Mouse (Mus musculus) liver, embryonic 14.5 days (tissue): ENCODE data around the gene Arid1b. TPM values are rescaled to one million over a fixed set of nuclear protein-coding genes. Genes with fewer than 3 reads are reported as not detected.

ENCODE experiments used
- ATAC-seq: fragments of 200-750 bp; cut with Nextera tagmentation; 2 replicates; pipeline ENCODE4 v1.8.0; 2017; ENCODE audit warnings: moderate number of reproducible peaks, mild to moderate bottlenecking, moderate library complexity; ENCODE audit not compliant: insufficient read depth
- DNase-seq, 3 experiments: peaks; one replicate each; pipeline ENCODE4 v3.0.0-alpha.2; 2012 to 2013; ENCODE audit warnings: low read depth in 3 of 3, low spot score in 3 of 3
- H3K27ac ChIP-seq: fragments of 300-500 bp; sonication (generic); 2 replicates; pipeline ENCODE4 v1.5.1; 2014; ENCODE audit warnings: moderate library complexity, mild to moderate bottlenecking, control low read depth, inconsistent platforms
- H3K27me3 ChIP-seq: fragments of 300-500 bp; sonication (generic); 2 replicates; pipeline ENCODE4 v1.6.1; 2014; ENCODE audit warnings: mild to moderate bottlenecking, low read length, moderate library complexity; ENCODE audit not compliant: control insufficient read depth, insufficient read depth
- H3K36me3 ChIP-seq: fragments of 300-500 bp; sonication (generic); replicated peaks from 2 replicates; pipeline ENCODE4 v1.6.1; 2014; ENCODE audit warnings: low read depth; ENCODE audit not compliant: control insufficient read depth, insufficient read depth
- H3K4me1 ChIP-seq, 2 experiments: fragments of 200-500 bp in 1 of 2; fragments of 300-500 bp in 1 of 2; sonication (generic) in 1 of 2; replicated peaks; 2 replicates each; pipeline ENCODE4 v1.6.1; 2012 to 2014; ENCODE audit warnings: antibody characterized with exemption in 1 of 2, inconsistent platforms in 1 of 2, low read length in 1 of 2; ENCODE audit not compliant: control insufficient read depth in 2 of 2, insufficient read depth in 2 of 2
- H3K4me2 ChIP-seq: fragments of 300-500 bp; sonication (generic); 2 replicates; pipeline ENCODE4 v1.6.1; 2014; ENCODE audit warnings: low read depth, mild to moderate bottlenecking, control low read depth, moderate library complexity
- H3K4me3 ChIP-seq, 2 experiments: fragments of 200-500 bp in 1 of 2; fragments of 300-500 bp in 1 of 2; sonication (generic) in 1 of 2; 2 replicates each; pipeline ENCODE4 v1.5.1; 2012 to 2014; ENCODE audit warnings: low read depth in 2 of 2, low read length in 2 of 2, mild to moderate bottlenecking in 2 of 2, control low read depth in 1 of 2, inconsistent platforms in 1 of 2, moderate library complexity in 1 of 2; ENCODE audit not compliant: insufficient read depth in 1 of 2
- H3K9ac ChIP-seq: fragments of 300-500 bp; sonication (generic); replicated peaks from 2 replicates; pipeline ENCODE4 v1.6.1; 2014; ENCODE audit warnings: mild to moderate bottlenecking, control low read depth, moderate library complexity
- H3K9me3 ChIP-seq: fragments of 300-500 bp; sonication (generic); 2 replicates; pipeline ENCODE4 v1.6.1; 2016; ENCODE audit warnings: low read length, mixed read lengths; ENCODE audit not compliant: control insufficient read depth
- CTCF ChIP-seq: IDR thresholded peaks from 2 replicates; pipeline ENCODE4 v1.5.1; 2016; ENCODE audit warnings: antibody characterized with exemption, low read depth, control low read depth
- EP300 ChIP-seq: IDR thresholded peaks from 2 replicates; pipeline ENCODE4 v1.6.1; 2016; ENCODE audit warnings: antibody characterized with exemption, low read depth
- WGBS: fragments of 180-500 bp; shearing (Covaris S2); extraction: QIAGEN DNeasy Blood & Tissue Kit; methylation state at CpG from one replicate; pipeline ENCODE4 v1.1.7; 2014; ENCODE audit not compliant: insufficient replicate concordance; 5-methylcytosine and 5-hydroxymethylcytosine counted together
- polyA plus RNA-seq, 2 experiments: library from polyadenylated mRNA; depleted of rRNA in 1 of 2; stranded (reverse) in 1 of 2; unstranded in 1 of 2; fragments of >200 nt; fragmentation: Nextera tagmentation in 1 of 2; extraction: Ambion mirVana in 1 of 2; gene quantifications; 2 replicates each; pipeline versions ENCODE4 v1.2.1 to v1.2.3; 2012 to 2014

The Arid1b gene
- polyA plus RNA-seq, 2 experiments: 2.6 to 3.1 TPM

DNA sequence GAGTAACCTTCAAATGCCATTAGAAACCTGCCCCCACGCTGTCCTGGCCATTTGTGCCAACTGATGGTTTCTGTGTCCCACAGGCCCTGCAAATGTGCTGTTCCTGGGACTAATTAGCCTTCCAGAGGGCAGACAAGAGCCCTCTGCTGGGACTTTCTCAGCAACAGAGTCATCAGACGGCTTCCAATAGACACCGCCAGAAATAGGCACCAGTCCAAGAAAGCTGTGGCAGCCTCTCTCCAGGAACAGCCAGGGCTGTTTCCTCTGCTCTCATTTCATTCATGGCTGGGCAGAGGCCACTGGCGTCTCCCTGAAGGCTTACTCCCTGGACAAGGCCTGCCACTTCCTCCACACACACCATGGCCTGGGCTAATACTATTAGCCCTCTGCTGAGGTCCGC, 358.8 kb downstream of the Arid1b start:
- no peak overlapping the region for H3K4me2 ChIP-seq
- no peak for TF ChIP-seq EP300
- TF ChIP-seq CTCF: no peak
- no peaks in the 10 kb centered on the region for H3K9me3 ChIP-seq
- 76% methylated on average over 5 of the region's 5 CpGs for WGBS
- H3K36me3 ChIP-seq: no peaks in the 10 kb centered on the region
- no peaks in the 10 kb centered on the region for H3K27me3 ChIP-seq
- no peak for ATAC-seq
- no peak overlapping the region for H3K9ac ChIP-seq
- DNase-seq: no peak
- H3K4me1 ChIP-seq: no peaks in the 10 kb centered on the region
- no peak overlapping the region for H3K27ac ChIP-seq
- no peak overlapping the region for H3K4me3 ChIP-seq

- H3K4me2 ChIP-seq: no peak overlapping the region
- H3K4me3 ChIP-seq: no peak overlapping the region
- H3K27me3 ChIP-seq: no peaks in the 10 kb centered on the region
- no peaks in the 10 kb centered on the region for H3K36me3 ChIP-seq
- WGBS: 51% methylated on average over 2 of the region's 2 CpGs
- H3K4me1 ChIP-seq: no peaks in the 10 kb centered on the region
- DNase-seq: no peak
- H3K27ac ChIP-seq: no peak overlapping the region
- no peak for ATAC-seq
- H3K9me3 ChIP-seq: no peaks in the 10 kb centered on the region
- no peak overlapping the region for H3K9ac ChIP-seq
- TF ChIP-seq CTCF (no peak), EP300 (no peak)
Observed at GRCm38 (mm10) chr17:5360759-5361158, 366.6 kb downstream of the Arid1b start.

DNA sequence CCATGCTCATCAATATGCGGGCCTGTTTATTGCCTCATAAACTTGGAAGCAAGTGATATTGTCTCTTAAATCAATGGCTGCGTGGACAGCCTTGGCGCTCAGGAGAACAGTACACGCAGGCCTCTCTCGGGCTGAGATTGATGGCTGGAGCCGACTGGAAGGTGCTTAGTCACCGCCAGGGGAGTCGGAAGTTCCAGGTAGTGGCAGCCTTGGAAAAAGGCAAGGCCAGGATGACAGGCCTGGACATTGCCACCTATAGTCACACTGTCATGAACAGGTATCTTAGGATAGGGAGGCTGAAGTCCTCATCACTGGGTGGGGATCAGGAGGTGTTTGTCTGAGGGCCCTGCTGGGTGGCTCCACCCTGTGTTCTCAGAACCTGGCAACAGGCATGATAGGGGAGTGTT, 371.9 kb downstream of the Arid1b start:
- no peaks in the 10 kb centered on the region for H3K4me1 ChIP-seq
- 63% methylated on average over 8 of the region's 8 CpGs for whole genome bisulfite sequencing
- no peaks in the 10 kb centered on the region for H3K36me3 ChIP-seq
- no peak overlapping the region for H3K4me2 ChIP-seq
- H3K9ac ChIP-seq: no peak overlapping the region
- ATAC-seq (no peak), DNase-seq (no peak)
- no peak overlapping the region for H3K27ac ChIP-seq
- H3K4me3 ChIP-seq: no peak overlapping the region
- no peaks in the 10 kb centered on the region for H3K9me3 ChIP-seq
- no peak for TF ChIP-seq CTCF
- TF ChIP-seq EP300: no peak
- H3K27me3 ChIP-seq: no peaks in the 10 kb centered on the region

DNA sequence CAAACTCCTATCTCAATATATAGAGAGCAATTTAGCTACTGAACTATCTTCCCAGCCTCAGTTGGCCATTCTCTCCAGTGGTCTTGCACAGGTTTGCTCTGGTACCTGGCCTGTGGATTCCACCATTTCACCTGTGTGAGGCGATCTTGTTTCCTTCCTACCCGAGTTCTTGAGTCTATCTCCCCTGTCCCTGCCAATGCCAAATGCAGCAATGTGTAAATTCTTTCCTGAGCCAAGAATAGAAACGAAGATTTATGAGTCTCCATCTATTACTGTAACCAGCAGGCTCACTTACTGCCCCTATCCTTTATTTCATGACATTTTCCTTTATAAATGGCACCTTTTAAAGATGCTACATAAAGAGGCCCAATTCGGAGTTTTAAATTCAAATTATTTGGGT, 376.9 kb downstream of the Arid1b start:
- Histone ChIP-seq H3K9me3 (no peaks in the 10 kb centered on the region), H3K4me2 (no peak overlapping the region), H3K9ac (no peak overlapping the region), H3K36me3 (no peaks in the 10 kb centered on the region), H3K4me1 (no peaks in the 10 kb centered on the region), H3K4me3 (no peak overlapping the region), H3K27me3 (no peaks in the 10 kb centered on the region), H3K27ac (no peak overlapping the region)
- no peak for DNase-seq
- ATAC-seq: no peak
- TF ChIP-seq CTCF: no peak
- no peak for TF ChIP-seq EP300
- WGBS: 49% methylated on average over 4 of the region's 4 CpGs

DNA sequence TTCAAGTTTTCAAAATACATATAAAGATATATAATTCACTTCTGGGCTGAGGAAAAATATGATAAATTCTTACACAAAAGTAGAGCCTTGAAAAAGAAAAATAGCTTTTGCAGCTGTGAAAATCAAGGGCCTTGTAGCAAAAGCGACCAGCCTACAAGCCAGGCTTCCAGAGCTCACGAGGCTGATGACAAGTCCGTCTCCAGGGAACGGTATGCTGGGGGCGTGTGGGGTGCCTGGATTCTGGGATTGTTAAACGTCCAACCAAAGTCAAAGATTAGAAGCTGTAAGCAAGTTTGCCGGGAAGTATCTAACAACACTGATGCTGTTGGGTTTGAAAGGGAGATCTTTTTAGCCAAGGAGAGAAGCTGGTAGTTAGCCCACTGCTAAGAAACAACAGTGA, 377.4 kb downstream of the Arid1b start:
- TF ChIP-seq CTCF (no peak), EP300 (no peak)
- Histone ChIP-seq H3K27me3 (no peaks in the 10 kb centered on the region), H3K27ac (no peak overlapping the region), H3K4me3 (no peak overlapping the region), H3K36me3 (no peaks in the 10 kb centered on the region), H3K4me1 (no peaks in the 10 kb centered on the region), H3K4me2 (no peak overlapping the region), H3K9ac (no peak overlapping the region), H3K9me3 (no peaks in the 10 kb centered on the region)
- DNase-seq (no peak), ATAC-seq (no peak)
- 68% methylated on average over 7 of the region's 7 CpGs for WGBS
